Comparison of ENCODE assay signal across 8 mouse cellular contexts in the genomic region with DNA sequence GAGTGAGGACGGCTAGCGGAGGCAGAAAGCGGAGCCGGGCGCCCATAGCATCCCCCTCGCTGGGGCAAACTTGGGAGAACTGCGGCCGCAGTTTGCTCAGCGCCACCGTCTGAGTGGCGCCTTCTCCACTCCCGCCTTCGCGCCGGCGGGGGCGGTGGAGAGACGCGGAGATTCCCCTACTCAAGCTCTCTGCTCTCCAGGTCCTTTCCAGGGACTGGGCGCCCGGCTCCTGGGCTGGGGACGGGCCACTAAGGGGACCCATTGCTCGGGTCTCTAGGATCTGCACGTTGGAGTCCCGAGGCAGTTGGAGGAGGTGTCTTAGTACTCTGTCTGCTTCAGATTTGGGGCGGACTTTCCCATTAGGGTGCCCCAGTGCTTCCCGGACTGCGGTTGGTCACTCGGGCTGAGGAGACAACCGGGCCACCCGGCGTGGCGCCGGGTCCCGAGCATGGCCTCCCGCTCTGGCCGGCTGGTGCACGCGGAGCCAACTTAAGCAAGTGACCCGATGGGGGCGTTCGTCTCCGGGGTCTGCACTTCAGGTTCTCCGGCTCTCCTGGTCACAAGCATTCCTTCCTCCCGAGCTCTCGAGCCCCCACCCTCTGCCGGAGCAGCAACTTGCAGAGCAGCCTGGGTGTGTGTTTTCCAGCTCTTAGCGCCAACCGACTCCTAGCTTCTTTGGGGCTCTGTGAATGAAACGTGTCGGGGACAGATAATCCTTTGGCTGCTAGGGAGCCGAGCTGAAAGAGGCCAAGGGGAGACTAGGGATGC. TPM values are rescaled to one million over a fixed set of nuclear protein-coding genes. Genes with fewer than 3 reads are reported as not detected.
DNase-seq lines count a peak whose midpoint lies in the region; ATAC-seq and TF ChIP-seq lines count a peak whose summit lies in the region.

No protein-coding gene starts in this region.

- H3K4me2 ChIP-seq in hindbrain, embryonic 16.5 days (ENCODE audit: low read length) = peak overlapping the region; percentile 89

- H3K36me3 ChIP-seq in hindbrain, embryonic 16.5 days (ENCODE audit: control insufficient read depth, insufficient read depth, low read length) = no peaks in the 10 kb centered on the region

- no peaks in the 10 kb centered on the region for H3K27me3 ChIP-seq in hindbrain, embryonic 16.5 days (replicated peaks; ENCODE audit: control insufficient read depth, insufficient read depth, low read length)

- ATAC-seq in hindbrain, embryonic 16.5 days = peak; percentile 85
- 0 out of 2 replicates have a peak, but pooled peaks have one; percentile 14 for ATAC-seq in megakaryocyte, adult 5-6 weeks (ENCODE audit: poor library complexity, severe bottlenecking)

- H3K4me1 ChIP-seq in cortical plate, adult 2 months (ENCODE audit: control insufficient read depth, insufficient read depth, low read length) = no peaks in the 10 kb centered on the region
- H3K4me1 ChIP-seq in hindbrain, embryonic 16.5 days (ENCODE audit: control insufficient read depth, insufficient read depth, low read depth, low read length) = peaks cover 14% of the 10 kb centered on the region

- H3K9ac ChIP-seq in hindbrain, embryonic 16.5 days (ENCODE audit: low read depth, low read length) = peak overlapping the region; percentile 72

- peak overlapping the region; percentile 47 for H3K4me3 ChIP-seq in cortical plate, adult 2 months (ENCODE audit: insufficient read depth, low read length)
- peak overlapping the region; percentile 68 for H3K4me3 ChIP-seq in hindbrain, embryonic 16.5 days (ENCODE audit: low read length)

- intact Hi-C loops in left cerebral cortex, postnatal 10 days (cut with DNase I) = loop anchor here (5.0 to 10.0 kb wide), 3 partner anchors 364 to 1092 kb away; no protein-coding TSS in a partner anchor

- peak overlapping the region; percentile 75 for H3K27ac ChIP-seq in cortical plate, adult 2 months (ENCODE audit: insufficient read depth, low read length)
- H3K27ac ChIP-seq in hindbrain, embryonic 16.5 days (ENCODE audit: low read depth, low read length) = peak overlapping the region; percentile 95

- TF ChIP-seq POLR2A in cortical plate, adult 2 months (IDR thresholded peaks at IDR 0.05; ENCODE audit: extremely low read depth, insufficient read depth, low read length) = no peak

- no peak for TF ChIP-seq CTCF in cortical plate, adult 2 months (IDR thresholded peaks at IDR 0.05; ENCODE audit: extremely low read depth, insufficient read depth, low read length)

- peak; percentile 42 to 64 for DNase-seq in adrenal gland, adult 18-20 months (ENCODE audit: low spot score in 2 of 2)
- DNase-seq in gastrocnemius, postnatal 10 days = peak; percentile 59
- DNase-seq in left cerebral cortex, postnatal 10 days (ENCODE audit: extremely low spot score in 1 of 2, low spot score in 2 of 2) = peak; percentile 63 to 78
- DNase-seq in right cerebral cortex, postnatal 14 days = peak; percentile 59
- DNase-seq in c-Kit-positive CD71-positive TER-119-positive erythroid progenitor cells, embryonic 14.5 days (ENCODE audit: low spot score) = no peak

- no peaks in the 10 kb centered on the region for H3K9me3 ChIP-seq in hindbrain, embryonic 16.5 days (ENCODE audit: control insufficient read depth, low read length)

- under 1% methylated on average over 50 of the region's 52 CpGs for WGBS in hindbrain, embryonic 16.5 days

RNA-seq across cellular contexts. Expression of a gene that starts 1.5 kb away (rescaled TPM):
- 1 to 10 TPM; 9.2 to 9.8 TPM for total RNA-seq in adrenal gland, adult 18-20 months (2021)
- 4.7 and 5.0 TPM in 2 replicates for polyA plus RNA-seq in cortical plate, adult 2 months (2012; rRNA removed)
- total RNA-seq in gastrocnemius, postnatal 10 days (2021) = 10 to 100 TPM; 14.4 to 17.5 TPM
- 19.3 and 21.6 TPM in 2 replicates for polyA plus RNA-seq in hindbrain, embryonic 16.5 days (2015; fragmentation: Nextera tagmentation; extraction: Ambion mirVana)
- 10 to 100 TPM; 27.4 to 32.7 TPM for total RNA-seq in left cerebral cortex, postnatal 10 days (2021)
- total RNA-seq in megakaryocyte, adult 5-6 weeks (2015) = 0.14 TPM in 1 of 2 replicates, not detected in the other
- 0.07 TPM in 1 of 2 replicates, not detected in the other for total RNA-seq in megakaryocyte, adult 5-6 weeks (2017)

Comparison
In these comparisons a context has a peak if more than half of its experiments do, and no peak if none do; other contexts are left out.
1. RNA of a gene that starts 1.5 kb away (total RNA-seq): 27.4 to 32.7 TPM in left cerebral cortex, postnatal 10 days, 14.4 to 17.5 TPM in gastrocnemius, postnatal 10 days and 9.2 to 9.8 TPM in adrenal gland, adult 18-20 months; 0.07 to 0.14 TPM in megakaryocyte, adult 5-6 weeks; every median in the first group is over 4 times any median in the second.